Mouse (Mus musculus): ENCODE results near the gene Adgrl2. TPM values are rescaled to one million over a fixed set of nuclear protein-coding genes. Genes with fewer than 3 reads are reported as not detected.

Gene Adgrl2
- polyA plus RNA-seq, 1 experiment = 7.6 TPM

DNA sequence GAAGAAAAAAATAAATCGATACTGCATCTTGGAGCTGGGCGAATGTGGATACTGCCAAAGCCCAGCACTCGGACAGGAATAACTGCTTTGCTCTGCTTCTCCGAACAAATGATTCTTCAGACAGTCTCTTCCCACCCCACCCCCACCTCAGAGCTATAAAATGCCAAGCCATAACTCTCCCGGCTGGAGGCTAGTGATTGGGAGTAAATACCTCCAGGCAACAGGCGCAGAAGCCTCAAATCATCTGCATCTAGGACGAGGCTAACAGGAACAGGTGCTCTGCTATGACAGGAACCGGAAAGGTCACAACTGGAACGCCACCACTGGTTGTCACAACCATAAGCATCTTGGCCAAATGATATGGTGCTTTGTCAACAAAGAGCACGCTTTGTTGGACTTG, 94.1 kb downstream of the Adgrl2 start:
- H3K4me3 ChIP-seq (ENCODE audit: control insufficient read depth, insufficient read depth, low read length) = no peak overlapping the region
- no peak overlapping the region for H3K27ac ChIP-seq (ENCODE audit: control insufficient read depth, insufficient read depth, low read length)
- no peaks in the 10 kb centered on the region for H3K27me3 ChIP-seq (ENCODE audit: control insufficient read depth, insufficient read depth, low read length)
- H3K4me1 ChIP-seq (replicated peaks; ENCODE audit: control insufficient read depth, insufficient read depth, low read length) = peaks cover 4% of the 10 kb centered on the region
- WGBS = 94% methylated on average over 10 of the region's 10 CpGs
- H3K36me3 ChIP-seq (ENCODE audit: control insufficient read depth, insufficient read depth, low read length) = no peaks in the 10 kb centered on the region
- TF ChIP-seq CTCF (IDR thresholded peaks at IDR 0.05; ENCODE audit: borderline replicate concordance, control insufficient read depth, extremely low read depth, insufficient read depth, low read length, poor library complexity) (no peak), POLR2A (IDR thresholded peaks at IDR 0.05; ENCODE audit: control insufficient read depth, extremely low read depth, insufficient read depth, low read length, poor library complexity) (no peak)
- DNase-seq = no peak

DNA sequence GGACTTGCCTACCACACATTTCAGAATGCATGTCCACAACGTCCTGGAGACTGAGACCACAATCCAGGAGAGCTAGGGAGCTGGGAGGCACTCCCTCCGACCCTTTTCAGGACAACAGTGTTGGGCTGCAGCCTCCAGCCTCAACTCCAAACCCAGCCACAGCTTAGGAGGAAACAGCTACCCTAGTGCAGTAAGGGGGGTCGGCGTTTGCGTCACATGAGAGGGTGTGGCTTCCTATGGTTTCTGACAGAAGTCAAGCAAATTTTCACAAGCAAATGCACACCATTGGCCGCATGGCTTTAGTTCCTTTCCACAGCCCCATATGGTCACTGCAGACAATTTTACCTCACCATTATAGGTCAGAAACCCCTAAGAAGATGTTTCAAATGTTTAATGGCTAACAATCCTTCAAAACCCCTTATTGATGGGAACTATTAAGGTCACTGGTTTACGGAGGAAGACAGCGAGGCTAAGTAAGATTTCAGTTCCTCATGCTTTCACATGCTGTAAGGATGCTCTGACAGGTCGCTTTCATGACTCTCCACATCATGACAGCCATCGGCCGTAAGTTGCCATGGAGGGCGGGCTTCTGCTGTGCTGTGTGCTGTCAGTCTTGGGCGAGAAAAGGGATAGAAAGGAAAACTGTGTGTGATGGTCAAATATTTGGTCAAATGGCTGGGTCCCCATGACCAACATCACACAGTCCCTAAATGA, 94.8 kb downstream of the Adgrl2 start:
- peak; percentile 12 for DNase-seq
- H3K4me1 ChIP-seq (replicated peaks; ENCODE audit: control insufficient read depth, insufficient read depth, low read length) = peaks cover 4% of the 10 kb centered on the region
- no peak overlapping the region for H3K27ac ChIP-seq (ENCODE audit: control insufficient read depth, insufficient read depth, low read length)
- 41% methylated on average over 13 of the region's 13 CpGs for WGBS
- H3K36me3 ChIP-seq (ENCODE audit: control insufficient read depth, insufficient read depth, low read length) = no peaks in the 10 kb centered on the region
- no peak overlapping the region for H3K4me3 ChIP-seq (ENCODE audit: control insufficient read depth, insufficient read depth, low read length)
- no peaks in the 10 kb centered on the region for H3K27me3 ChIP-seq (ENCODE audit: control insufficient read depth, insufficient read depth, low read length)
- TF ChIP-seq POLR2A (IDR thresholded peaks at IDR 0.05; ENCODE audit: control insufficient read depth, extremely low read depth, insufficient read depth, low read length, poor library complexity) = no peak
- no peak for TF ChIP-seq CTCF (IDR thresholded peaks at IDR 0.05; ENCODE audit: borderline replicate concordance, control insufficient read depth, extremely low read depth, insufficient read depth, low read length, poor library complexity)

GRCm38 (mm10) chr3:148894867-148895266, 95.5 kb downstream of the Adgrl2 start:
- Histone ChIP-seq H3K27me3 (ENCODE audit: control insufficient read depth, insufficient read depth, low read length) (no peaks in the 10 kb centered on the region), H3K36me3 (ENCODE audit: control insufficient read depth, insufficient read depth, low read length) (no peaks in the 10 kb centered on the region), H3K27ac (ENCODE audit: control insufficient read depth, insufficient read depth, low read length) (no peak overlapping the region), H3K4me3 (ENCODE audit: control insufficient read depth, insufficient read depth, low read length) (no peak overlapping the region), H3K4me1 (replicated peaks; ENCODE audit: control insufficient read depth, insufficient read depth, low read length) (peaks cover 4% of the 10 kb centered on the region)
- DNase-seq = no peak
- no peak for TF ChIP-seq POLR2A (IDR thresholded peaks at IDR 0.05; ENCODE audit: control insufficient read depth, extremely low read depth, insufficient read depth, low read length, poor library complexity)
- TF ChIP-seq CTCF (IDR thresholded peaks at IDR 0.05; ENCODE audit: borderline replicate concordance, control insufficient read depth, extremely low read depth, insufficient read depth, low read length, poor library complexity) = no peak
- 85% methylated on average over 8 of the region's 8 CpGs for WGBS

GRCm38 (mm10) chr3:148887902-148888301, 102.5 kb downstream of the Adgrl2 start:
- TF ChIP-seq CTCF (IDR thresholded peaks at IDR 0.05; ENCODE audit: borderline replicate concordance, control insufficient read depth, extremely low read depth, insufficient read depth, low read length, poor library complexity) = no peak
- no peak for TF ChIP-seq POLR2A (IDR thresholded peaks at IDR 0.05; ENCODE audit: control insufficient read depth, extremely low read depth, insufficient read depth, low read length, poor library complexity)
- no peaks in the 10 kb centered on the region for H3K27me3 ChIP-seq (ENCODE audit: control insufficient read depth, insufficient read depth, low read length)
- WGBS = 97% methylated on average over 5 of the region's 5 CpGs
- no peak for DNase-seq
- 0 out of 2 replicates have a peak, but pooled peaks cover 3% of the 10 kb centered on the region for H3K4me1 ChIP-seq (replicated peaks; ENCODE audit: control insufficient read depth, insufficient read depth, low read length)
- no peak overlapping the region for H3K4me3 ChIP-seq (ENCODE audit: control insufficient read depth, insufficient read depth, low read length)
- no peak overlapping the region for H3K27ac ChIP-seq (ENCODE audit: control insufficient read depth, insufficient read depth, low read length)
- no peaks in the 10 kb centered on the region for H3K36me3 ChIP-seq (ENCODE audit: control insufficient read depth, insufficient read depth, low read length)

DNA sequence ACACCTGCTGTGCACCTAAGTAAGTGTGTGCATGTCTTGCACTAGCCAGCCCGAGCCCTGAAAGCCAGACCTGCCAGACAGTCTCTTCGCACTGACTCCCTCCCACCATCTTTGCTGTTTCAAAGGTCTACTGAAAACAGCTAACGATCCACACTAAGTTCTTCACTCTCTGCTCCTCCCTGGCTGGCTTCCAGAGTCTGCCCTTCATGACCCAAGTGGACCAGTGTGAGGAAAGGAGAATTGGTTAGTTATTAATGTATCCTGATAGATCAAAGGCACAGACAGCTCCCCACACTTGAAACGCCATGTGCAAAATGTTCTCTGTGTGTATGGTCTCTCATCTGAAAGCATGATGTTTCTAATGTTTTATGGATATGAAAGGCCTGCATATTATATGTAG, 103.4 kb downstream of the Adgrl2 start:
- WGBS = 91% methylated on average over 4 of the region's 4 CpGs
- Histone ChIP-seq H3K4me3 (ENCODE audit: control insufficient read depth, insufficient read depth, low read length) (no peak overlapping the region), H3K36me3 (ENCODE audit: control insufficient read depth, insufficient read depth, low read length) (no peaks in the 10 kb centered on the region), H3K27ac (ENCODE audit: control insufficient read depth, insufficient read depth, low read length) (no peak overlapping the region), H3K4me1 (replicated peaks; ENCODE audit: control insufficient read depth, insufficient read depth, low read length) (0 out of 2 replicates have a peak, but pooled peaks cover 3% of the 10 kb centered on the region), H3K27me3 (ENCODE audit: control insufficient read depth, insufficient read depth, low read length) (no peaks in the 10 kb centered on the region)
- DNase-seq = no peak
- no peak for TF ChIP-seq POLR2A (IDR thresholded peaks at IDR 0.05; ENCODE audit: control insufficient read depth, extremely low read depth, insufficient read depth, low read length, poor library complexity)
- no peak for TF ChIP-seq CTCF (IDR thresholded peaks at IDR 0.05; ENCODE audit: borderline replicate concordance, control insufficient read depth, extremely low read depth, insufficient read depth, low read length, poor library complexity)

GRCm38 (mm10) chr3:148885980-148886668, 104.2 kb downstream of the Adgrl2 start:
- Histone ChIP-seq H3K36me3 (ENCODE audit: control insufficient read depth, insufficient read depth, low read length) (no peaks in the 10 kb centered on the region), H3K27me3 (ENCODE audit: control insufficient read depth, insufficient read depth, low read length) (no peaks in the 10 kb centered on the region), H3K4me1 (replicated peaks; ENCODE audit: control insufficient read depth, insufficient read depth, low read length) (0 out of 2 replicates have a peak, but pooled peaks cover 3% of the 10 kb centered on the region), H3K4me3 (ENCODE audit: control insufficient read depth, insufficient read depth, low read length) (no peak overlapping the region), H3K27ac (ENCODE audit: control insufficient read depth, insufficient read depth, low read length) (no peak overlapping the region)
- TF ChIP-seq CTCF (IDR thresholded peaks at IDR 0.05; ENCODE audit: borderline replicate concordance, control insufficient read depth, extremely low read depth, insufficient read depth, low read length, poor library complexity) (no peak), POLR2A (IDR thresholded peaks at IDR 0.05; ENCODE audit: control insufficient read depth, extremely low read depth, insufficient read depth, low read length, poor library complexity) (no peak)
- WGBS = 21% methylated on average over 8 of the region's 8 CpGs
- DNase-seq = no peak

All from thymus, adult 2 months (tissue).